Mouse (Mus musculus) bone marrow macrophage, adult 2 months (primary cell): ENCODE data around the gene Cep104.

Source experiments
- CTCF ChIP-seq: IDR thresholded peaks from 2 replicates; pipeline ENCODE4 v1.5.1; 2012; ENCODE audit warnings: low read depth, mild to moderate bottlenecking, low read length, moderate library complexity
- POLR2A ChIP-seq: IDR thresholded peaks from 2 replicates; pipeline ENCODE4 v1.6.1; 2012; ENCODE audit warnings: mild to moderate bottlenecking, low read depth, low read length, borderline replicate concordance

- no peak for TF ChIP-seq CTCF
- TF ChIP-seq POLR2A, result no peak
These were observed 78.1 kb downstream of the Cep104 start for GRCm38 (mm10) chr4:154053065-154053464.
